Mouse (Mus musculus) neural tube, embryonic 12.5 days (tissue): ENCODE data around the gene Cxcl12. TPM values are rescaled to one million over a fixed set of nuclear protein-coding genes. Genes with fewer than 3 reads are reported as not detected.

Experiments used
- ATAC-seq: fragments of 200-750 bp; cut with Nextera tagmentation; 2 replicates; pipeline ENCODE4 v1.8.0; 2017; ENCODE audit warnings: low read depth, mild to moderate bottlenecking, moderate TSS enrichment, moderate library complexity; ENCODE audit not compliant: low FRiP score
- H3K27ac ChIP-seq: fragments of 300-500 bp; sonication (generic); 2 replicates; pipeline ENCODE4 v1.5.1; 2016
- H3K27me3 ChIP-seq: fragments of 300-500 bp; sonication (generic); replicated peaks from 2 replicates; pipeline ENCODE4 v1.6.1; 2016; ENCODE audit warnings: mild to moderate bottlenecking
- H3K36me3 ChIP-seq: fragments of 300-500 bp; sonication (generic); 2 replicates; pipeline ENCODE4 v1.6.1; 2016; ENCODE audit warnings: mild to moderate bottlenecking
- H3K4me1 ChIP-seq: fragments of 300-500 bp; sonication (generic); 2 replicates; pipeline ENCODE4 v1.6.1; 2016
- H3K4me2 ChIP-seq: fragments of 300-500 bp; sonication (generic); replicated peaks from 2 replicates; pipeline ENCODE4 v1.6.1; 2016; ENCODE audit warnings: mild to moderate bottlenecking
- H3K4me3 ChIP-seq: fragments of 300-500 bp; sonication (generic); 2 replicates; pipeline ENCODE4 v1.5.1; 2016
- H3K9ac ChIP-seq: fragments of 300-500 bp; sonication (generic); 2 replicates; pipeline ENCODE4 v1.6.1; 2016; ENCODE audit warnings: mild to moderate bottlenecking
- H3K9me3 ChIP-seq: fragments of 300-500 bp; sonication (generic); 2 replicates; pipeline ENCODE4 v1.6.1; 2016; ENCODE audit warnings: mild to moderate bottlenecking
- WGBS: fragments of 180-500 bp; shearing (Covaris S2); methylation state at CpG from one replicate; pipeline ENCODE4 v1.1.7; 2016; 5-methylcytosine and 5-hydroxymethylcytosine counted together
- polyA plus RNA-seq: library from polyadenylated mRNA; unstranded; fragments of >200 nt; fragmentation: Nextera tagmentation; extraction: Ambion mirVana; gene quantifications from 2 replicates; pipeline ENCODE4 v1.2.1, GENCODE M21; 2016

Gene Cxcl12
- polyA plus RNA-seq: 87.4 and 94.5 TPM in 2 replicates

GRCm38 (mm10) chr6:117168321-117169011 lies at the start of gene Cxcl12:
Gene Cxcl12 (plus strand): TSS chr6:117168535.
- H3K27me3 ChIP-seq: peaks cover 69% of the 10 kb centered on the region
- no peak; the same call in none of the 2 replicates for ATAC-seq
- no peaks in the 10 kb centered on the region for H3K9me3 ChIP-seq
- peaks cover 27% of the 10 kb centered on the region for H3K4me1 ChIP-seq
- peak within 1 kb of the TSS; percentile 88 for H3K4me2 ChIP-seq
- H3K27ac ChIP-seq: no peak within 1 kb of the TSS
- H3K9ac ChIP-seq: peak within 1 kb of the TSS; percentile 56
- H3K36me3 ChIP-seq: no peaks in the 10 kb centered on the region
- peak within 1 kb of the TSS; percentile 62 for H3K4me3 ChIP-seq
- under 1% methylated on average over 64 of the region's 64 CpGs for WGBS

GRCm38 (mm10) chr6:117122074-117122473 lies 46.3 kb upstream of the Cxcl12 start:
- H3K4me2 ChIP-seq: no peak overlapping the region
- H3K27me3 ChIP-seq: no peaks in the 10 kb centered on the region
- no peak overlapping the region for H3K27ac ChIP-seq
- no peak overlapping the region for H3K4me3 ChIP-seq
- WGBS: 92% methylated on average over 3 of the region's 3 CpGs
- no peaks in the 10 kb centered on the region for H3K4me1 ChIP-seq
- H3K9me3 ChIP-seq: no peaks in the 10 kb centered on the region
- H3K9ac ChIP-seq: no peak overlapping the region
- no peaks in the 10 kb centered on the region for H3K36me3 ChIP-seq
- ATAC-seq: no peak

GRCm38 (mm10) chr6:117126356-117126755 lies 42.0 kb upstream of the Cxcl12 start:
- H3K4me1 ChIP-seq: peaks cover 14% of the 10 kb centered on the region
- H3K27ac ChIP-seq: no peak overlapping the region
- no peak overlapping the region for H3K4me2 ChIP-seq
- no peaks in the 10 kb centered on the region for H3K27me3 ChIP-seq
- H3K9me3 ChIP-seq: no peaks in the 10 kb centered on the region
- no peak overlapping the region for H3K9ac ChIP-seq
- WGBS: 84% methylated on average over 1 of the region's 1 CpGs
- no peak overlapping the region for H3K4me3 ChIP-seq
- H3K36me3 ChIP-seq: no peaks in the 10 kb centered on the region
- no peak for ATAC-seq

- Histone ChIP-seq H3K36me3 (no peaks in the 10 kb centered on the region), H3K27me3 (peaks cover 6% of the 10 kb centered on the region; the same call in 1 of the 2 replicates), H3K27ac (no peak overlapping the region), H3K9me3 (no peaks in the 10 kb centered on the region), H3K4me2 (no peak overlapping the region), H3K9ac (no peak overlapping the region), H3K4me1 (peaks cover 24% of the 10 kb centered on the region), H3K4me3 (no peak overlapping the region)
- WGBS: 75% methylated on average over 4 of the region's 4 CpGs
- no peak for ATAC-seq
Observed at GRCm38 (mm10) chr6:117129443-117129842, 38.9 kb upstream of the Cxcl12 start.

- Histone ChIP-seq H3K9ac (no peak overlapping the region), H3K4me3 (peak overlapping the region; percentile 5; the same call in 1 of the 2 replicates), H3K4me2 (peak overlapping the region; percentile 57), H3K9me3 (no peaks in the 10 kb centered on the region), H3K36me3 (no peaks in the 10 kb centered on the region), H3K27me3 (peaks cover 6% of the 10 kb centered on the region; the same call in 1 of the 2 replicates), H3K4me1 (peaks cover 24% of the 10 kb centered on the region), H3K27ac (no peak overlapping the region)
- peak; percentile 73 for ATAC-seq
- WGBS: 12% methylated on average over 15 of the region's 15 CpGs
Observed at GRCm38 (mm10) chr6:117130680-117131111, 37.6 kb upstream of the Cxcl12 start.

- WGBS: 85% methylated on average over 4 of the region's 4 CpGs
- Histone ChIP-seq H3K4me1 (peaks cover 24% of the 10 kb centered on the region), H3K9me3 (no peaks in the 10 kb centered on the region), H3K4me2 (no peak overlapping the region), H3K36me3 (no peaks in the 10 kb centered on the region), H3K27me3 (peaks cover 6% of the 10 kb centered on the region; the same call in 1 of the 2 replicates), H3K9ac (no peak overlapping the region), H3K4me3 (no peak overlapping the region), H3K27ac (no peak overlapping the region)
- ATAC-seq: no peak
Observed at GRCm38 (mm10) chr6:117134526-117134925, 33.8 kb upstream of the Cxcl12 start.

- no peak for ATAC-seq
- Histone ChIP-seq H3K9ac (no peak overlapping the region), H3K4me2 (no peak overlapping the region), H3K4me3 (no peak overlapping the region), H3K36me3 (no peaks in the 10 kb centered on the region), H3K27ac (no peak overlapping the region), H3K4me1 (no peaks in the 10 kb centered on the region), H3K27me3 (no peaks in the 10 kb centered on the region), H3K9me3 (no peaks in the 10 kb centered on the region)
- 88% methylated on average over 2 of the region's 2 CpGs for WGBS
Observed at GRCm38 (mm10) chr6:117137735-117138134, 30.6 kb upstream of the Cxcl12 start.

GRCm38 (mm10) chr6:117140907-117141306 lies 27.4 kb upstream of the Cxcl12 start:
- no peak overlapping the region for H3K9ac ChIP-seq
- no peaks in the 10 kb centered on the region for H3K36me3 ChIP-seq
- ATAC-seq: no peak
- H3K4me3 ChIP-seq: no peak overlapping the region
- no peak overlapping the region for H3K27ac ChIP-seq
- no peak overlapping the region for H3K4me2 ChIP-seq
- 86% methylated on average over 4 of the region's 4 CpGs for WGBS
- H3K4me1 ChIP-seq: no peaks in the 10 kb centered on the region
- H3K9me3 ChIP-seq: no peaks in the 10 kb centered on the region
- no peaks in the 10 kb centered on the region for H3K27me3 ChIP-seq

GRCm38 (mm10) chr6:117146951-117147350 lies 21.4 kb upstream of the Cxcl12 start:
- no peaks in the 10 kb centered on the region for H3K4me1 ChIP-seq
- 86% methylated on average over 10 of the region's 10 CpGs for WGBS
- no peaks in the 10 kb centered on the region for H3K36me3 ChIP-seq
- H3K27me3 ChIP-seq: no peaks in the 10 kb centered on the region
- H3K4me3 ChIP-seq: no peak overlapping the region
- no peak overlapping the region for H3K9ac ChIP-seq
- H3K9me3 ChIP-seq: no peaks in the 10 kb centered on the region
- ATAC-seq: no peak
- H3K4me2 ChIP-seq: no peak overlapping the region
- H3K27ac ChIP-seq: no peak overlapping the region

- Histone ChIP-seq H3K27ac (no peak overlapping the region), H3K9ac (no peak overlapping the region), H3K27me3 (no peaks in the 10 kb centered on the region), H3K4me1 (no peaks in the 10 kb centered on the region), H3K4me3 (no peak overlapping the region), H3K4me2 (0 out of 2 replicates have a peak overlapping the region, but pooled peaks have one; percentile 1), H3K9me3 (no peaks in the 10 kb centered on the region), H3K36me3 (no peaks in the 10 kb centered on the region)
- WGBS: 9% methylated on average over 18 of the region's 18 CpGs
- ATAC-seq: no peak
Observed at GRCm38 (mm10) chr6:117151484-117152149, 16.7 kb upstream of the Cxcl12 start.

GRCm38 (mm10) chr6:117153046-117153445 lies 15.3 kb upstream of the Cxcl12 start:
- no peak overlapping the region for H3K9ac ChIP-seq
- H3K4me2 ChIP-seq: no peak overlapping the region
- WGBS: 77% methylated on average over 5 of the region's 5 CpGs
- H3K4me1 ChIP-seq: no peaks in the 10 kb centered on the region
- no peak for ATAC-seq
- H3K27me3 ChIP-seq: no peaks in the 10 kb centered on the region
- H3K27ac ChIP-seq: no peak overlapping the region
- H3K36me3 ChIP-seq: no peaks in the 10 kb centered on the region
- no peak overlapping the region for H3K4me3 ChIP-seq
- no peaks in the 10 kb centered on the region for H3K9me3 ChIP-seq

- no peak for ATAC-seq
- no peak overlapping the region for H3K4me2 ChIP-seq
- H3K27me3 ChIP-seq: no peaks in the 10 kb centered on the region
- no peak overlapping the region for H3K9ac ChIP-seq
- WGBS: 82% methylated on average over 4 of the region's 4 CpGs
- H3K4me1 ChIP-seq: peaks cover 8% of the 10 kb centered on the region; the same call in 1 of the 2 replicates
- H3K36me3 ChIP-seq: no peaks in the 10 kb centered on the region
- H3K27ac ChIP-seq: no peak overlapping the region
- no peak overlapping the region for H3K4me3 ChIP-seq
- no peaks in the 10 kb centered on the region for H3K9me3 ChIP-seq
Observed at GRCm38 (mm10) chr6:117156846-117157245, 11.5 kb upstream of the Cxcl12 start.
